Mouse (Mus musculus) MEL (cell line): Measurements from ENCODE around the gene Grin3b. TPM values are rescaled to one million over a fixed set of nuclear protein-coding genes. Genes with fewer than 3 reads are reported as not detected.

Source experiments
- DNase-seq: peaks from one replicate; pipeline ENCODE4 v3.0.0; 2011; ENCODE audit warnings: low read depth, low spot score
- H3K27ac ChIP-seq: 2 replicates; pipeline ENCODE4 v1.5.1; 2012; ENCODE audit warnings: low read depth, mild to moderate bottlenecking, control low read depth, low read length, moderate library complexity; ENCODE audit not compliant: control insufficient read depth
- H3K27me3 ChIP-seq, 2 experiments: fragments of 150-350 bp in 1 of 2; sonication (generic) in 1 of 2; 2 replicates each; pipeline ENCODE4 v1.6.1; 2012; ENCODE audit warnings: low read length in 2 of 2, mild to moderate bottlenecking in 2 of 2, improper control_type of control experiment in 1 of 2, moderate library complexity in 1 of 2; ENCODE audit not compliant: insufficient read depth in 2 of 2, control insufficient read depth in 1 of 2
- H3K36me3 ChIP-seq, 2 experiments: 2 replicates each; pipeline ENCODE4 v1.6.1; 2012 to 2014; ENCODE audit warnings: low read length in 2 of 2, improper control_type of control experiment in 1 of 2, inconsistent platforms in 1 of 2, mild to moderate bottlenecking in 1 of 2; ENCODE audit not compliant: insufficient read depth in 2 of 2, control insufficient read depth in 1 of 2
- H3K4me1 ChIP-seq, 2 experiments: fragments of 150-350 bp in 1 of 2; sonication (generic) in 1 of 2; 2 replicates each; pipeline ENCODE4 v1.6.1; 2012; ENCODE audit warnings: low read length in 2 of 2, improper control_type of control experiment in 1 of 2, mild to moderate bottlenecking in 1 of 2; ENCODE audit not compliant: insufficient read depth in 2 of 2, control insufficient read depth in 1 of 2
- H3K4me3 ChIP-seq, 2 experiments: fragments of 150-350 bp in 1 of 2; sonication (generic) in 1 of 2; 2 replicates each; pipeline ENCODE4 v1.5.1; 2012; ENCODE audit warnings: low read depth in 2 of 2, low read length in 2 of 2, mild to moderate bottlenecking in 2 of 2, moderate library complexity in 2 of 2, control low read depth in 1 of 2, improper control_type of control experiment in 1 of 2; ENCODE audit not compliant: control insufficient read depth in 1 of 2, insufficient read depth in 1 of 2
- H3K79me2 ChIP-seq: 2 replicates; pipeline ENCODE4 v1.6.1; 2012; ENCODE audit warnings: mild to moderate bottlenecking, low read length, moderate library complexity; ENCODE audit not compliant: control insufficient read depth, poor library complexity, insufficient read depth
- H3K9ac ChIP-seq: 2 replicates; pipeline ENCODE4 v1.6.1; 2012; ENCODE audit warnings: low read depth, mild to moderate bottlenecking, control low read depth, low read length, moderate library complexity; ENCODE audit not compliant: control insufficient read depth, poor library complexity, severe bottlenecking
- H3K9me3 ChIP-seq: fragments of 150-350 bp; sonication (generic); replicated peaks from 2 replicates; pipeline ENCODE4 v1.6.1; 2012; ENCODE audit warnings: mild to moderate bottlenecking, low read length, improper control_type of control experiment, moderate library complexity; ENCODE audit not compliant: insufficient read depth
- CHD1 ChIP-seq: IDR thresholded peaks from 2 replicates; pipeline ENCODE4 v1.6.1; 2012; ENCODE audit warnings: low read depth, mild to moderate bottlenecking, inconsistent platforms, low read length, improper control_type of control experiment
- CTCF ChIP-seq, 3 experiments: IDR thresholded peaks in 2 of 3; conservative IDR thresholded peaks in 1 of 3; 2 replicates each; pipeline ENCODE4 v1.5.1; 2011 to 2012; ENCODE audit warnings: low read length in 3 of 3, low read depth in 2 of 3, mild to moderate bottlenecking in 2 of 3, improper control_type of control experiment in 1 of 3, inconsistent platforms in 1 of 3, mixed read lengths in 1 of 3, moderate library complexity in 1 of 3; ENCODE audit not compliant: control insufficient read depth in 1 of 3, insufficient read depth in 1 of 3, poor library complexity in 1 of 3, severe bottlenecking in 1 of 3
- ELF1 ChIP-seq: IDR thresholded peaks from 2 replicates; pipeline ENCODE4 v1.6.1; 2014; ENCODE audit warnings: low read depth, mild to moderate bottlenecking, inconsistent platforms, low read length, improper control_type of control experiment, moderate library complexity
- GATA1 ChIP-seq: IDR thresholded peaks from 2 replicates; pipeline ENCODE4 v1.6.1; 2011; ENCODE audit warnings: low read depth, low read length, improper control_type of control experiment
- JUND ChIP-seq: IDR thresholded peaks from 2 replicates; pipeline ENCODE4 v1.6.1; 2011; ENCODE audit warnings: low read depth, mild to moderate bottlenecking, improper control_type of control experiment, low read length
- MAFK ChIP-seq: IDR thresholded peaks from 2 replicates; pipeline ENCODE4 v1.6.1; 2011; ENCODE audit warnings: low read depth, mild to moderate bottlenecking, low read length, improper control_type of control experiment, borderline replicate concordance
- MYB ChIP-seq: IDR thresholded peaks from 2 replicates; pipeline ENCODE4 v1.6.1; 2011; ENCODE audit warnings: mild to moderate bottlenecking, low read depth, low read length, improper control_type of control experiment
- MYC ChIP-seq: IDR thresholded peaks from 2 replicates; pipeline ENCODE4 v1.6.1; 2011; ENCODE audit warnings: low read depth, mild to moderate bottlenecking, low read length, improper control_type of control experiment, moderate library complexity
- POLR2AphosphoS5 ChIP-seq: IDR thresholded peaks from 2 replicates; pipeline ENCODE4 v1.6.1; 2012; ENCODE audit warnings: low read depth, borderline replicate concordance, mild to moderate bottlenecking, inconsistent platforms, low read length, moderate library complexity, mixed read lengths
- RAD21 ChIP-seq: IDR thresholded peaks from 2 replicates; pipeline ENCODE4 v1.6.1; 2011; ENCODE audit warnings: mild to moderate bottlenecking, low read depth, low read length, improper control_type of control experiment
- SIN3A ChIP-seq: IDR thresholded peaks from 2 replicates; pipeline ENCODE4 v1.6.1; 2012; ENCODE audit warnings: low read length, improper control_type of control experiment, inconsistent platforms
- SMC3 ChIP-seq: IDR thresholded peaks from 2 replicates; pipeline ENCODE4 v1.6.1; 2011; ENCODE audit warnings: low read depth, low read length, improper control_type of control experiment
- TCF12 ChIP-seq: IDR thresholded peaks from 2 replicates; pipeline ENCODE4 v1.6.1; 2014; ENCODE audit warnings: low read depth, mild to moderate bottlenecking, inconsistent platforms, low read length, improper control_type of control experiment, moderate library complexity
- USF1 ChIP-seq: IDR thresholded peaks from 2 replicates; pipeline ENCODE4 v1.6.1; 2014; ENCODE audit warnings: low read depth, mild to moderate bottlenecking, inconsistent platforms, low read length, improper control_type of control experiment, moderate library complexity
- USF2 ChIP-seq, 2 experiments: IDR thresholded peaks; 2 replicates each; pipeline ENCODE4 v1.6.1; 2011 to 2012; ENCODE audit warnings: improper control_type of control experiment in 2 of 2, low read length in 2 of 2, borderline replicate concordance in 1 of 2, inconsistent platforms in 1 of 2, low read depth in 1 of 2, mild to moderate bottlenecking in 1 of 2; ENCODE audit not compliant: insufficient read depth in 1 of 2
- ZC3H11A ChIP-seq: IDR thresholded peaks from 2 replicates; pipeline ENCODE4 v1.6.1; 2012; ENCODE audit warnings: low read depth, mild to moderate bottlenecking, inconsistent platforms, low read length, improper control_type of control experiment
- ZMIZ1 ChIP-seq: IDR thresholded peaks from 2 replicates; pipeline ENCODE4 v1.6.1; 2012; ENCODE audit warnings: low read depth, mild to moderate bottlenecking, inconsistent platforms, low read length, improper control_type of control experiment, moderate library complexity
- polyA plus RNA-seq, 2 experiments: library from polyadenylated mRNA; stranded (reverse) in 1 of 2; unstranded in 1 of 2; fragments of >175 nt in 1 of 2; fragments of >200 nt in 1 of 2; gene quantifications; 2 replicates each; pipeline versions ENCODE4 v1.2.1 to v1.2.4; 2012; ENCODE audit warnings: low replicate concordance in 2 of 2, low read depth in 1 of 2; ENCODE audit not compliant: insufficient read length in 2 of 2, insufficient read depth in 1 of 2, missing spikeins in 1 of 2
- total RNA-seq: library from RNA; depleted of rRNA; stranded (reverse); fragments of 300-350 nt; gene quantifications from 2 replicates; pipeline ENCODE4 v1.2.3, GENCODE M21; 2012

Grin3b gene
- total and polyA plus RNA-seq, 3 experiments: 0.42 to 1.1 TPM; not detected in 1

- Histone ChIP-seq H3K9ac (no peak overlapping the region), H3K9me3 (no peaks in the 10 kb centered on the region), H3K4me1 (no peaks in the 10 kb centered on the region), H3K27ac (no peak overlapping the region), H3K27me3 (no peaks in the 10 kb centered on the region), H3K36me3 (no peaks in the 10 kb centered on the region), H3K4me3 (no peak overlapping the region), H3K79me2 (no peaks in the 10 kb centered on the region)
- no peak for TF ChIP-seq ELF1
- TF ChIP-seq ZC3H11A: no peak
- no peak for DNase-seq
Observed at GRCm38 (mm10) chr10:79949873-79950272, 20.6 kb upstream of the Grin3b start.

DNA sequence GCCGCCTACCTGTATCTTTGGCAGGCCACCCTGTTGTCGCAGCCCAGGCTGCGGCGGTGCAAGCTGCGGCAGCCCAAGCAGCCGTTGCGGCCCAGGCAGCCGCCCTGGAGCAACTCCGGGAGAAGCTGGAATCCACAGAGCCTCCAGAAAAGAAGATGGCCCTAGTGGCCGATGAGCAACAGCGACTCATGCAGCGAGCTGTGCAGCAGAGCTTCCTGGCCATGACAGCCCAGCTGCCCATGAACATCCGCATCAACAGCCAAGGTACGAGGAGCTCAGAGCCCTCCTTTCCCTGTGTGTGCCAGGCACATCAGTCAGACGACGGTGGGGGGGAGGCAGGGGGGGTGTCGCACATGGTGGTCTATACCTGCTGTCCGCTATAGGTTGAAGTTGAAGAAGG lies 19.9 kb upstream of the Grin3b start:
- no peak overlapping the region for H3K4me3 ChIP-seq
- TF ChIP-seq MYB: no peak
- no peak for TF ChIP-seq MYC
- TF ChIP-seq POLR2AphosphoS5: no peak
- TF ChIP-seq JUND: no peak
- no peak for TF ChIP-seq SIN3A
- TF ChIP-seq USF2 (IDR thresholded peaks at IDR 0.05; ENCODE audit: borderline replicate concordance in 1 of 2, insufficient read depth in 1 of 2, low read depth in 1 of 2, low read length in 2 of 2): no peak
- no peak for TF ChIP-seq ZC3H11A
- TF ChIP-seq TCF12: no peak
- TF ChIP-seq USF1: no peak
- TF ChIP-seq SMC3: no peak
- no peaks in the 10 kb centered on the region for H3K9me3 ChIP-seq
- H3K4me1 ChIP-seq: no peaks in the 10 kb centered on the region
- H3K27me3 ChIP-seq: no peaks in the 10 kb centered on the region
- H3K79me2 ChIP-seq: no peaks in the 10 kb centered on the region
- no peaks in the 10 kb centered on the region for H3K36me3 ChIP-seq
- no peak overlapping the region for H3K9ac ChIP-seq
- H3K27ac ChIP-seq: no peak overlapping the region
- DNase-seq: no peak

- peak; percentile 32 for DNase-seq
- H3K4me1 ChIP-seq: 0 out of 4 replicates have a peak, but pooled peaks cover 0 to 2% of the 10 kb centered on the region in 2 experiments
- peak; percentile 68 for TF ChIP-seq SMC3
- no peak for TF ChIP-seq MAFK
- TF ChIP-seq ZC3H11A: 0 out of 2 replicates have a peak, but pooled peaks have one; percentile 34
- TF ChIP-seq ZMIZ1: no peak
- peak; percentile 64 to 80 (median 69) for TF ChIP-seq CTCF (IDR thresholded peaks at IDR 0.05 in 2 of 3, conservative IDR thresholded peaks at IDR 0.05 in 1 of 3; ENCODE audit: control insufficient read depth in 1 of 3, insufficient read depth in 1 of 3, low read depth in 2 of 3, low read length in 3 of 3, poor library complexity in 1 of 3, severe bottlenecking in 1 of 3)
- TF ChIP-seq CHD1: no peak
- peak; percentile 48 for TF ChIP-seq RAD21
- TF ChIP-seq GATA1: no peak
- H3K79me2 ChIP-seq: no peaks in the 10 kb centered on the region
- no peaks in the 10 kb centered on the region for H3K36me3 ChIP-seq
- H3K27me3 ChIP-seq: no peaks in the 10 kb centered on the region
- H3K9ac ChIP-seq: no peak overlapping the region
- H3K9me3 ChIP-seq: no peaks in the 10 kb centered on the region
- no peak overlapping the region for H3K4me3 ChIP-seq
- H3K27ac ChIP-seq: no peak overlapping the region
Observed at GRCm38 (mm10) chr10:79953946-79954345, 16.6 kb upstream of the Grin3b start.
